Mouse (Mus musculus) liver, adult (tissue): ENCODE measurements at regions not wholly inside any gene's neighbourhood (a gene's known extent, or its start where the extent isn't known, plus 50 kb on each side); places are given as distances from the start of the nearest gene placed in this dataset.

Source experiments
- GATA4 ChIP-seq: IDR thresholded peaks from 2 replicates; pipeline ENCODE4 v1.6.1; 2014; ENCODE audit warnings: mild to moderate bottlenecking, low read length; ENCODE audit not compliant: insufficient replicate concordance

GRCm38 (mm10) chr2:178631336-178631735, 201.0 kb downstream of the Cdh26 start:
- TF ChIP-seq GATA4 = no peak

GRCm38 (mm10) chr2:178631966-178632365, 201.6 kb downstream of the Cdh26 start:
- no peak for TF ChIP-seq GATA4

DNA sequence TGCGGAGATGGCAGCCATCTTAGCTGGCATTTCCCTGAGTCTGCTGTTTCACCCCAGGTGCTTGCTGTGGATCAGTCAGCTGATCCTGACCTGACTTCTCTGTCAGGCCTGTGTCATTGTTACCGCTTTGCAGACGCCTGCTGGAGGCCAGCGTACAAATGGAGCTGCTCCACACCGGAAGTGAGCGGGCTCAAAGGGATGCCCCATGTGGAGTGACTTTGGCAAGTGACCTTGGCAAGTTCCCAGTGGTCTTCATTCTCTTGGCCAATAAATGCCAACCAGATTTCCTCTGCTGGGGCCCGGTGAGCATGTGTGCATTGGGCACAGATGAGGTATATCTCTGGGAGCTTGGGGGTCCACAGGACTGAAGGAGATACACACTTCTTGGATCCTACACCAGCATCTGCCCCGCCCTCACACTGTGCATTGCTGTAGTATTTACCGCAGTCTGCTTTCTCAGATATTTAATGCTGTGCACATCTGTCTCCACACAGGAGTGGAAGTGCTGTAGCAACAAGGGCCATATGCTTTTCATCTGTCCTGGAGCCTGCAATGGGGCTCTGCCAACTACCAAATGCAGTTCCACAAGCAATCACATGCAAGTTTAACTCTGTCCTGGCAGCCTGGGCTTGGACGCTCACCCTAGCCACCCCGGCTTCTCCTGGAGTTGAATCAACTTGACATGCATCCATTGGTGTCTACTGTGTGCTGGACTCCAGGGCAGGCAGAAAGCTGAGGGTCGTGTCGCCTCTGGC, 202.7 kb downstream of the Cdh26 start:
- TF ChIP-seq GATA4 = no peak

GRCm38 (mm10) chr2:178634116-178634515, 203.8 kb downstream of the Cdh26 start:
- no peak for TF ChIP-seq GATA4

- no peak for TF ChIP-seq GATA4
These were observed 205.4 kb downstream of the Cdh26 start for GRCm38 (mm10) chr2:178635685-178636084.

DNA sequence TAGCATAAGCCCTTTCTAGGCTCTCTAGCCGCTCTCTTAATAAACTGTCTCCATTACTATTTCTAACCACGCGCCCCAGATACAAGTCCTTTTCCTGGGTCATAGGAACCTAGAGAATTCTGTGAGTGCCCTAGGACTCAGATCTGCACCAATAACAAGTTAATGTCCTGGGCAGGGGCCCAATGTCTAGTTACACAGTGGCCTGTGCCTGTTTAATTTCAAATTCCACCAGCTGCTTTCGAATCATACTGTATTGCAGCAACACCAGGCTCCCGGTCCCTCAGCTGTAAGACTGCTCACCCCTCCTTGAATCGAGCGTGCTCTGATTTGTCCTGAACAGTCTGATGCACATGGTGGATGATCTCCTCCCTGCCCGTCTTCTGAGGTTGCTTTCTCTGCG, 206.6 kb downstream of the Cdh26 start:
- TF ChIP-seq GATA4 = no peak

DNA sequence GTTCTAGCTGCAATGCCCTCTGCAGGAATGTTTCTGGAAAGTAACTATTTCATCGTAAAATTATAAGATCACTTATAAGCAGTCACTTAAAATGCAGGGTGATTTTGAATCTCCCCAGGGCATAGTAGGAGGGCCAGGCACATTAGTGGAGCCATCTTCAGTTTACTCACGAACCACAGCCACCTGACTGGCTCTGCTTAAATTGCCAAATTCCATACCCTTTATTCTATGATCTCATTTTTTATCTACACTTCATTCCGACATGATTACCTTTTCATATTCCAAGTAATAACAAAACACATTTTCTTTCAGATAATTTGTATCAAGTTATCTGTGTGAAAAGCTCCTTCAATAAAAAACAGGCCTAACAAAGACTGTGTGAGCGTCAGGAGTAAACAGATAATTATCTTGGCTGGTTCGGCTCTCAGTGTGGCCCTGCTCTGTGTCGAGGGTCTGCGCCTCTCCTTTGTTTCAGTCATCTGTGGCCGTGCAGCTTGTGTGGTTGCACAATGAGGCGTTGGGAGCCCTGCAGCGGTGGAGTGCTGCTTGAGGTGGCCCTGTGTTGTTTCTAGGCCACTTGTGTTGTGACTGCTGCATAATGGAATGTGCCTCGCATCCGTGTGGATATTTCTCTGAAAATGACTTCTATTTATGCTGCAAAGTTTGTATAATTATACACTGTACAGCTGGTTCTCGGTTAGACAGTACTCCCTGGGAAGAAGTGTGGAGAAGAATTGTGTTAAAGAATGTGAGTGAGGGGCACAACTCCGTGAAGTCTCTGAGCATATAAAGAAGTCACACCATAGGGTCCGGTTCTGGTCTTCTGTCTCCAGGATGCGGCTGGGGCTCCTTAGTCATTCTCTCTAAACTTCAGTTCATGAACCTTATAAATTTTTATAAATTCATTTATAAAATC, 212.1 kb downstream of the Cdh26 start:
- TF ChIP-seq GATA4 = no peak

GRCm38 (mm10) chr2:178643053-178643402, 212.7 kb downstream of the Cdh26 start:
- TF ChIP-seq GATA4 = no peak

GRCm38 (mm10) chr2:178643841-178644240, 213.5 kb downstream of the Cdh26 start:
- TF ChIP-seq GATA4 = no peak

GRCm38 (mm10) chr2:178660071-178660470, 229.7 kb downstream of the Cdh26 start:
- no peak for TF ChIP-seq GATA4

- no peak for TF ChIP-seq GATA4
These were observed 232.1 kb downstream of the Cdh26 start for GRCm38 (mm10) chr2:178662396-178662795.

DNA sequence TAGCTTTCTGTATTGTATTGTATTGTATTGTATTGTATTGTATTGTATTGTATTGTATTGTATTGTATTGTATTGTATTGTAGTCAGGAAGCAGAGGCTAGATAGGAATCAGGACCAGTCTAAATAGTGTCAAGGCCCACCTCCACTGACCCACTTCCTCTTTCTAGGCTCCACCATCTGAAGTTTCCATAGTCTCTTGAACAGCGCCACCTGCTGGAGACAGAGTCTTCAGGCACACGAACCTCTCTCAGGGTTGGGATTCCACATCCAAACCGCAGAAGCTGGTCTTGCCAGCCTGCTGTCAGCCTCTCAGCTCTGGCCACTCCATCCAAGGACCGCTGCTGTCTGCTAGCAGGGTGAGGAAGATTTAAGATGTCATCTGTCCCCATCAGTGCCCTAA, 234.6 kb downstream of the Cdh26 start:
- TF ChIP-seq GATA4 = no peak

GRCm38 (mm10) chr2:178668451-178668850, 238.1 kb downstream of the Cdh26 start:
- TF ChIP-seq GATA4 = no peak

DNA sequence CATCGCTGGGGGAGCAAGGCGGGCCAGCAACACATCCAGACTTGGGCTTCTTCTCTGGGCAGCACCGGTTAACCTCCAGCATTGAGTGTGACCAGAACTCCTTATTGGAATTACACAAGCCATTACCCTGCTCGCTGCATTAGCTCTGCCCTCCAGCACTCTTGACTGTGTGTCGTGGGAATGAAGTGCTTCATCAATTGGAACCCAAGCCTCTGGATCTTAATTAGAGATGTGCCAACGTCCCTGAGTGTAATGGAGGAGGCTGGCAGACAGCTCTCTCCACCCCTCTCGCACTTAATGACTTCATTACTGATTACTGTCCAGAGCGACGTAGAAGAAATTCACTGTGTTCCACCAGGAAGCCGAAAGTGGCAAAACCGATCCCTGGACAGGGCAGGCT, 240.6 kb downstream of the Cdh26 start:
- no peak for TF ChIP-seq GATA4

DNA sequence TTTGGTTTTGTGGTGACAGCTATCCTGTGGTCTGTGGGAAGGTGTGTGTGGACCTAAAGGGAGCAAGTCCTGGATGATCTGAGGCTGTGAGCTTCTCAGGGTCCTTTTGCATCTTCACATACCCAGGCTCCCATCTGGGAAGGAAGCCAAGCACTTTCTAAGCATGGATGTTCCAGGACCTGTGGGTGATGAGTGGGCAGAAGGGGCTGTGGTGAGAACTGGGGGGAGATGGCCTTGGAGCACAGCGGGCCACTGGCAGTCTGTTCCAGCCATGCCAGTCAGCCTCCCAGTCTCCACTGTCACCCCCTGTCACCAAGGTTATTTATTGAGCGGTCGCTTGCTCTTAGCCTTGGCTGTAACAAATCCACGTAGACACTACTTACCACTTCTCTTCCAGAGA, 243.3 kb downstream of the Cdh26 start:
- TF ChIP-seq GATA4 = no peak

- no peak for TF ChIP-seq GATA4
These were observed 244.3 kb downstream of the Cdh26 start for GRCm38 (mm10) chr2:178674621-178675020.
